Mouse (Mus musculus) induced T-regulatory cell, adult 2 months (primary cell): Measurements from ENCODE around the gene Ppt1.

Experiments used
- DNase-seq: peaks from one replicate; pipeline ENCODE4 v3.0.0-alpha.2; 2012; ENCODE audit warnings: low read depth

Gene Ppt1

GRCm38 (mm10) chr4:122905359-122905758 lies 69.3 kb downstream of the Ppt1 start:
- no peak for DNase-seq
